Mouse (Mus musculus): ENCODE results near the gene Ypel5.
A peak's percentile ranks its signal among the peaks of the same experiment; 100 is the strongest.

DNA sequence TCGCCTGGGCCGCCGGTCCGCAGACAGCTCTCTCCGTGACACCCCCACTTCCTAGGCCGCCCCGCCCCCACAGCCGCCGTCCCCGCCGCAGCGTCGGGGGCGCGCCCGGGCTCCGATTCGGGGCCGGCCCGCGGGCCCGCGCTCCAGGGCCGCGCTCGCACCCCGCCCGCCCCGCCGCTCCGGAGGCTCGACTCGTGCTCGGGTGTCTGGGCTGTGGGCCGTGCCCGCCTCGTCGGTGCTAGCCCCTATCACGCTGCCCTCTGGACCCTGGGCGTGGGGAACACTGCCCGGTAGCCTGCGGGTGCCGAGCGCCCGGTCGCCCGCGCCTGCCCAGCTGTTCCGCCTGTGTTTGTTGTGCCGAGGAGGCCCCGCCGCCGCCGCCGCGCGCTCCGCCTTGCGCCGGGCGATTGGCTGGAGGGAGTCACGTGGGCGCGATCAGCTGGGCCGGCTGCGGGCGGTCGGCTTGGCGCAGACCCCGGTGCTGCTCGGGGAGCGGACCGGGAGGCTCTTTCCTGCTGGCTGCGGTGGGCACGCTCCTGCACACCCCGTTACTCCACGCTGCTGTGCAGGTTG lies 973 bp downstream of the Ypel5 start:
- TF ChIP-seq CTCF (IDR thresholded peaks at IDR 0.05; ENCODE audit: extremely low read depth, insufficient read length, insufficient replicate concordance, low read depth, low read length), result no peak
- peak; percentile 85 for TF ChIP-seq POLR2A (IDR thresholded peaks at IDR 0.05; ENCODE audit: low read depth, low read length)
